Mouse (Mus musculus) lung, postnatal 14 days (tissue): ENCODE results near the gene Scamp3.
A peak's percentile ranks its signal among the peaks of the same experiment; 100 is the strongest.
"Not testable (repeated sequence)": the region's sequence is repeated elsewhere in the genome, so short reads cannot be mapped to it uniquely, and the experiment has no call there.

Experiments used
- DNase-seq: peaks from one replicate; pipeline ENCODE4 v3.0.0; 2021

The Scamp3 gene

DNA sequence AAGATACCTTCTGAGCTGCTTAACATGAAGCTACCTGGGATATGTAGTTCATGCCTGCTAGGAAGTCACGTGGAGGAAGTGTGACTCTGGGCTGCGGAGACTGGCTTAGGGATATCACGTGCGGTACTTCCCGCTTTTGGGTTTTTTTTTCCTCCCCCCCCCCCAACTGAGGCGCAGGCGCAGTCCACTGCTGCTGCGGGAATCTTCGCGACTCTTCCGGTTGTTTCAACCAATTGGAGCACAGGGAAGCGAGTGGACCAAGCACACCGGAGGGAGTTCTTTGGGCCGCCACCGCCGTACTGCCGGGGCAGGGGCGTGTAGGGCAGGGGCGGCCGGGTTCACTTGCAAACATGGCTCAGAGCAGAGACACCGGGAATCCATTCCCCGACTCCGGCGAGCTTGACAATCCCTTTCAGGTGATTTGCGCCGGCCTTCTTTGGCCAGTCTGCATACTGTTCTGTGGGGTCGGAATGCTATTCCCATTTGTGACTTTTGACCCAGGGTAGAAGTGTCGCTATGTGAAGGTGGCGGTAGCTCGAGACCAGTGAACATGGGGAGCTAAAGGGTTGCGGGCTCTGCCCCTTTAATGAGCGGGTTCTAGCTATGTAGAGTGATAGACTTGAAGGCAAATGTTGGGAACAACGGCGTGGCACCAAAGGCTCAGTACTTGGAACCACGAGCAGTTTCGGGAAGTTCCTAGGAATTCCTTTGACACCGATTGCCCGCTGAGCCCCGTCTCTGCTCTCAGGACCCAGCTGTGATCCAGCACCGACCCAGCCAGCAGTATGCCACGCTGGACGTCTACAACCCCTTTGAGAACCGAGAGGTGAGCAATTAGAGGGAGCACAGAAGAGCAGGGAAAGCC, at the start of gene Scamp3:
Gene Scamp3 (plus strand): TSS at position 232 of the 865 bp plus-strand sequence.
- DNase-seq = peak; percentile 84

DNA sequence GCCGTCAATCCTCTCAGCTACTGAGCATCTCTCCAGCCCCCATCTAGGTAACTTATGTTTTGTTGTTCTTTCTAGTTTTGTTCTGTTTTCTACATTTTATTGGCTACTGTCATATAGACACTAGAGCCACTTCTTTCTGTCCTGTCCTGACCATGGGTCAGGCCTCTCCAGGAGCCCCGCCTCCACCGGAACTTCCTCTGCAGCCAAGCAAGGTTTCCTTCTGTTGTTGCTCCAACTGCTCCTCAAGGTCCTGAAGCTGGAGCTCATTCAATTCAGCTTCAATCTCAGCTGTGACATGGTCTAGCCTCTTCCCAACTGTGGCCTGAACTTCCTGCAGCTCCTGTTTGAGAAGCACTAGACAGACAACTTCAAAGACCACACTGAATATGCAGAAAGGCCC, 47.4 kb upstream of the Scamp3 start:
- no peak for DNase-seq

DNA sequence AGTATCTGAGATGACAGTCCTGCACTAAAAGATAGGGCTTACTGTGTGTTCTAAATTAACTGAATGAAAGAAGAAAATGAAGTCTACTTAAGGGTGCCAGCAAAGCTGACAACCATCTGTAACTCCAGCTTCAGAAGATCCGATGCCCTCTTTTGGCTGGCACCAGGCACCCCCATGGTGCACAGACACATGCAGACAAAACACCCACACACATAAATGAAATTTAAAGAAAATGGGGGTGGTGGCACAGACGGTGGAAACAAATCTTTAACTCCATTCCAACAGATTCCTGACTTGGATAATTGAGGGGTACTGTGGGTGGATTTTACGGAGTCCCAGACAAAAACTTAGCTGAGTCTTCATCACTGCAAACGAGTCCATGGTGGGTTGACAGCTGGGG, 45.5 kb upstream of the Scamp3 start:
- DNase-seq = no peak

DNA sequence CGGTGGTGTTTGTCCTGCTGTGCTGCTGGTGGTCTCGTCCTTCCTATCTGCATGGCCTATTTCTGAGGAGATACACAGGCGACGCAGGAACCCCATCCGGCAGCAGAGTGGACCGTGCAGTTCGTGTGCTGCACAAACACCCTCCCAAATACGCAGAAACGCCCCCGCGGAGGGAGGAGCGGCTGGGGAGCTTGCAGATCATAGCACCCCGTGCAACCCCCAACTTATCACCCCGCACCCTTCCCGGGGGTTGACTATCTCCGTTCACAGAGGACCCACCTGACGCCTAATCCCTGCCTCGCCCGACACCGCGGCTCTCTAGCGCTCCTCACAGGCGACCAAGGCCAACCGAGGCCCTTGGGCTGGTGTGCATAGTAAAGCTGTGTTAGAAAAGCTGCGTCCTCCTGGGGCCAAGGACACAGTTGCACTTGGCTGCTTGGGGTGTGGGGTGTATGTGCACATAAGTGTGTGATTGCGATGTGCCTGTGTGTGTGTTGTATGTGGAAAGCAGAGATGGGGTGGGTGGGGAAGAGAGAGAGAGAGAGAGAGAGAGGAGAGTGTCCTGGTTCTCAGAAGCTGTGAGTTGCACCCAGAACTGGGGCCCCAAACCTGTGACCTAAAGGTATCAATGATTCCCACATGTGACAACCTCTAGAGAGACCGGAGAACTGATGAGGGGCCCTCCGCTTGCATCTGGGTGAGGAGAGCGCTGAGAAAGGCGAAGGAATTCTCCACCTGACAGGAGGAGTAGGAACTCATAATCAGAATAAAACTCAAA, 44.8 kb upstream of the Scamp3 start:
- peak; percentile 12 for DNase-seq

DNA sequence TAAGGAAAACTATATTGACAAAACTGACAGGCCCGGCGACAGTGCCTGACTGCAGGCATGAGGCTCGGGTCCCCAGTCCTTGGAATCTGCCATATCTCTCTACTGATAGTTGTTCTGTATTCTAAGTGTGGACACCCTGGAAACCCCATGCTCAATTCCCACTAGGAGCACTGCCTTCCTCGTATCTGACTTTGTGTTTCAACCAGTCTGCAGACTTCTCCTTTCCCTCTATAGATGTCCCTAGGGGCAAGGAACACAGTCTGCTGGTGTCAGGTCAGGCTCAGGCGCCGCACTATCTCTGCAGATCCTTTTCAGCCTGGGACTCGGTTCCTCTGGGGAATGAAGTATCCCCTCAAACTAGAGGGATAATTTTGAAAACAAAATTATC, 44.2 kb upstream of the Scamp3 start:
- DNase-seq = no peak

DNA sequence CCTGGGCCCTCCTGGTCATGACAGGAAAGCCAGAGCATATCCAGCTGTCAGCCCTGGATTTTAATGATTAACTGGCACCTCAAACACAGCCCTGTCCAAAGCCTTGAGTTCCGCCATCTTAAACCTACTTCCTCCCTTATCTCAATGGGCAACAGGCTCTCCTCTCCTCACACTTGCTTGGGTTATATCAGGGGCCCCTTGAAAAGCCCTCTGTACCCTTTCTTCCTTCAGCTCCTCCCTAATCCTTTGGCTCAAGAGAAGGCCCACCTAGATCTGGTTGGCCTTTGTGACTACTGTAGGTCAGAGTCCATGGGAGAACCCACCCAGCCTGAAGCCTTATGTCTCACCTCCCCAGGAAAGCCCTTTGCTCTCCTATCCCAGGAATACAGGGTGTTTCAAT, 43.5 kb upstream of the Scamp3 start:
- no peak for DNase-seq

DNA sequence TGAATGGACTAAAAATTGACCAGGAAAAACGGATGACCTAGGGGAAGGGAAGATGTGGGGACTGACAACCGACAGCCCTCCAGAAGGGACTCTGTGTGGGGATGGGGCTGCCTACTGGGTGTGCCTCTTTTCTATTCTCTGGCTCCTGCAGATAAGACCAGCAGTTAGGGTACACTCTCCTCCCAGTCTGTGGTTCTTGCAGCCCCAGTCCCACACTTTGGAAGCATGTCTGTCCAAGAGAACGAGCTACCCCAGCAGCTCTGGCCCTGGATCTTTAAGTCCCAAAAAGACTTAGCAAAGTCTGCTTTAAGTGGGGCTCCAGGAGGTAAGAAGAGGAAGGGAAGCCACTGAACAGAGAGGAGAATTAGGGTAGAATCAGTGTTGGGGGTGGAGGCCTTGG, 41.3 kb upstream of the Scamp3 start, which contains the start of gene Pklr:
Gene Pklr (plus strand): TSS at position 185 of the 400 bp plus-strand sequence.
- DNase-seq = no peak

DNA sequence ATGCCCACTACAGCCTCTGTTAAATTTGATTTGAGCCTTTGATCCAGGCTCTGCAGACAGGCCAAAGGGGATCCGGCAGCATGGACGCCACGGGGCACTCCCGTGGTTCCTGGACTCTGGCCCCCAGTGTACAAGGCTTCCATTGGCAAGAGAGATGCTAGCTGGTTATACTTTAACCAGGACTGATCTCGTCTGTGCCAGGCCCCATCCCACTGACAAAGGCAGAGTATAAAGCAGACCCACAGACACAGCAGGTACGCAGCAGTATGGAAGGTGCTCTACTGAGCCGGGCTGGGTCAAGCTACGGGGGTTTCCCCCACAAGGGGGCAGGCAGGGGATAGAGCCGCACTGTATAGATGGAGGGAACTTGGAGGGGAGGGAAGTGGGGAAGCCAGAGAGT, 40.9 kb upstream of the Scamp3 start:
- DNase-seq = no peak

DNA sequence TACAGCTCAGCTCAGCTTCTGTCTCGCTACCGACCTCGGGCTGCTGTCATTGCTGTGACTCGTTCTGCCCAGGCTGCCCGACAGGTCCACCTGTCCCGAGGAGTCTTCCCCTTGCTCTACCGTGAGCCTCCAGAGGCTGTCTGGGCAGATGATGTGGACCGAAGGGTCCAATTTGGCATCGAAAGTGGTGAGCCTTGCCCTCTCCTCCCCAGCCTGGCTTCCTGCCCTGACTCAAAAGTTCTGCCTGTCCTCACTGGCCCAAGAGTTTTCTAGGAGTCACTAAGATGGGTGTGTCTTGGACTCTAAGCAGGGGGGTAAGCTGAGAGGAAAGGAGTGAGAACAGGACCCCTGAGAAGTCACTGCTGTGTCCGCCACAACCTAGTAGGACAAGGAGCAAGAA, 32.5 kb upstream of the Scamp3 start:
- no peak for DNase-seq

DNA sequence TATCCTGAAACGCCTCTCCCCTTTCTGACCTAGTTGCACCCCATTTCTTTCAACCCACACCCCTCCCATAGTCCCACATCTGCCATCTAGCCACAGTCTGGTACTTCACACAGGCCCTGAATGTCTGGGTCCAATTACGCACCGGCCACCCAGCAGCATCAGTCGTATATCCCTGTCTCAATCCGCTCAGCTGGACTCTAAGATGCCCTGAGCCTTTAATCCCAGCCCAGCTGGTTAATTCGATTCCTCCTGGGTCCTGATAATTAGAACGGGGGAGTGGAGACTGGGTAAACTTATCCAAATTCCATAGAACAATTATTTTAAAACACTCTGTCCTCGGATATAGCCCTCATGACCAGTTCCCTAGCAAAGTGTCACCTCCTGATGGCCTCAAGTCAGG, 31.7 kb upstream of the Scamp3 start:
- DNase-seq = no peak

DNA sequence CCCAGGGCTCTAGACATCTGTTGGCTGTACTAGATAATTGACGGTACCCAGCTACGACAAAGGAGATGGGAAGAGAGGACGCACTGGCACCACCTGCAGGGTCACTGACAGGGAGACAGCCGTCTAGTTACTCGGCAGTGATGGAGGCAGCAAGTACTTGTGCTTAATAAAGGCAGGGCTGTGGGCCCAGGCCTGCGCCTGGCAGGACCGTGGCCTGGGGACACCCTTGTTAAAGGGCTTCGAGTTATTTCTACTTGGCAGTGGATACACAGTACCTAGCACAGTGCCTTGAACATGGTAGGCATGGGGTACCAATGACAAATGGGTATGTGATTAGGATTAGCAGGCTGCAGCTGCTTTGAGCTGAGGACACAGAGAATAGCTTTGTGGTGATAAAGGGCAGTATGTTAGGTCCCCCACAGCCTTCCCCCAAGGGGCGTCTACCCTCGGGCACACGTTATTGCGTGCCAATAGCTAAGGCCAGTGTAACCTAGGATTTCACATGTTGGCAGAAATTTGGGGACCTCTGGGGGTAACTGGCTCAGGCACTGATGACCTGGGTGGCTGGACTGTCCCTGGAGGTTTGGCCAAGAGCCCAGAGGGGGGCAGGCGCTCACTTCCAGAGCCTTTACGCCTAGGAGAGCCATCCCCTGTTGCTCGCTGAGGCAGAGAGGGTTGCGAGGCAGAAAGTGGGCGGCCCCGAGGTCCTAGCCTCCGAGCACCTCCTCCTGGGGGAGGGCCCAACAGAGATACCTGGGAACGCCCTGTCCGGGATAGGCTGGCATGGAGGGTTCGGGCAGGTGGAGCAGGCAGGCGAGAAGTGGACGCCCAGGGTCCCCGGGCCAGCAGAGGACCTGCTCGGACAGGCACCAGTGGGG, 29.9 kb upstream of the Scamp3 start:
- peak; percentile 16 for DNase-seq

DNA sequence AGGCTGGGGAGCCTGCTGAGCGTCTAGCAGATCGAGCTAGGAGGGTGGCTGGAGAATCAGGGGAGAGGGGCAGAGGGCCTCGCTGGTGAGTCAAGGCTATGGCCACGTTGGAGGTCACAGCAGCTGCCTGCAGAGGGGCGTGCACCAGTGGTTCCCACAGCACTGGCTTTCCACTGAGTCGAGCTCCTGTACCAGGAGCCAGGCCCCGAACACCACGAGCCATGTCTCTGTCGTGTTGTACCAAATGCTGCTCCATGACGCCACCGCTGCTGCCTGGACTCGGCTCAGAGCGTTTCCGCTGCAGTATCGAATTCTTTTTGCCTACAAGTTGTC, 29.3 kb upstream of the Scamp3 start:
- DNase-seq = no peak

DNA sequence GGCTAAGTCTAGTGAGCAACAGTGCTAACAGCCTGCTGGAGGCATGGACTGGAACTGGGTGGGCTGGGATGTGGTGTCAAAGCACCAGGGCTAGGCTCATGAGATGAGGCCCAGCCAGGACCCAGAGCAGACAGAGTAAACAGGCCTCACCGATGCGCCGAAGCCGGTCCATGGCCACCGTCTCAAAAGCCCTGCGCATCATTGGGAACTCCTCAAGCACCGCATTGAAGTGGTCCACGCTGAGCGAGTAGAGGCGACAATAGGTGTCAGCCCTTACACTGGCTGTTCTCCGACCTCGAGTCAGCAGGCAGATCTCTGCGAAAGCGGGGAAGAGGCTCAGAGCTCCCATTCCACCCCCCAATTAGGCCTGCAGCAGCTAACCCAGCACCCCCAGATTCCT, 28.7 kb upstream of the Scamp3 start:
- DNase-seq = no peak

DNA sequence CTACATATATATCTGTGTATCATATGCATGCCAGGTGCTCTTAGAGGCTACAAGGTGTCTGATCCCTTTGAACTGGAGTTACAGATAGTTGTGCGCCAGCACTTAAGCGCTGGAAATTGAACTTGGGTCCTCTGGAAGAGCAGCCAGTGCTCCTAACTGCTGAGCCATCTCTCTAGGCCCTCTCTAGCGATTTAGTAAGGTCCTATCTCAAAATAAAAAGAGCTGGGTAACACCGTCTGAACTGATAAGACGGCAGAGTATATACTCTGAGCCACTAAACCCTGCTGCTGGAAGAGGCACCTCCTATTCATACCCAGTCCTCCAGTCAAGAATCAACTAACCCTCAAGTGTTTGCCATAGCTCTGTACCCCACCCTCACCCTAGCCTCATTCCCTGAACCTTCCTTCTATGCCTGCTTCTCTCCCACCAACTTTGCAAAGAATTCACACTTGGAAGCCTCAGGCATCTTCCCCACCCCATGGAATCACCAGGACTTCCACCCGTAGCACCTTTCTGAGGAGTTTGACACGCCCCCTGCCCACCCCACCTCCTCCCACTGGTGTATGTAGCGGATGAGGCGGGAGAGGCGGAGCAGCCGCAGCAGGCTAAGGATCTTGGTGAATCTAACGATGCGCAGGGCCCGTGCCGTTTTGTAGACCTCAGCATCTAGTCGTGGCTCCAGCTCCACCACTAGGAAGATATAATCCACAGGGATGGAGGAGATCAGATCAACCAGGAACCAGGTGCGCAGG, 25.0 kb upstream of the Scamp3 start:
- DNase-seq = no peak

DNA sequence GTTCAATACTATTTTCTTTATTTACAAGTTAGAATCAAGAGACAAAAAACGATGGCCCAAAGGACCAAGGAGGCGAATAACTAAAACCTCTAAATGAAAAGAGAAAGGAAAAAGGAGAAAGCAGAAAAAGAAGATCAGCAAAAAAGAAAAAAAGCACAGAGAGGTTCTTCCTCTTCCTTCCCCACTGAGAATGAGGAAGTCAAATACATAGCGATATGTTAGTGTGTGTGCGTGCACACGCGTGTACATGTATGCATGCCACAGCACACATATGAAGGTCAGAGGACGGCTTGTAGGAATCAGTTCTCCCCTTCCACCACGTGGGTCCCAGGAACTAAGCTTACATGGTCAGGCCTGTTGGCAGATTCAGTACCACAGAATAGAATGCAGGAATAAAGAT, 20.3 kb upstream of the Scamp3 start:
- DNase-seq = no peak

DNA sequence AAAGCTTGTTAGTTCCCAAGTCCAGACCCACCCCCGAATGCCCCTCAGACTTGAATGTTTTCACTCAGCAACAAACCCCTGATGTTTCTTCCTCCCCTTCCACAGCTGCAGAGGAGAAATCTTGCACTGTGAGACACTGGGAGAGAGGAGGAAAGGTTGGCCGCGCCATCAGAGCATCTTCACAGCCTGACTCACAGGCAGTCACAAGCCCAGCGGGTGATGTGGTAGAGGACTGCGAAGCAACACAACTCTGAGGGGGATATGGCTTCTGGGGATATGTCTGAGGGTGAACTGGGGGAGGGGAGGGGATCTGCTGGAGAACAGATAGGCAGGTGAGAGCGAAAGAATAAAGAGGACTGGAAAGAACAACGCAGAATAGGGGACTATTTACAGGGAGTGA, 18.6 kb upstream of the Scamp3 start:
- DNase-seq = no peak

DNA sequence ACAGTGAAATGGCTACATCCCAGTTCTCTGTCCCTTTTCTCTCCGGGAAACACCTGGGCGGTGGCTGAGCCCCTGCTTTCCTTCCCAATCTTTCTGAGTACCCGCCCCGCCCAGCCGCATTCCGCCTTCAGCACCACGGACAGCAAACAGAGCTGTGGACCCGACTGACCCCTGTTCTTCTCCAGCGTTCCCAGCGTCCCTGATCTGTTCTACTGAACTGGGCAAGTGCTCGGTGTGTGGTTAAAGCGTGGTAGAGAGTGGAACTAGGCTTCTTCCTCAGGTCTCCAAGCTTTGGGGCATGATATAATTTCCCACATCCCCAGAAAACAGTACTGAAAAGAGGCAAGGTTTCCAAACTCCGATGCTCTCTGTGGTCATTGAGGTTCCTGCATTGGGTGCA, 18.1 kb upstream of the Scamp3 start:
- peak; percentile 76 for DNase-seq

DNA sequence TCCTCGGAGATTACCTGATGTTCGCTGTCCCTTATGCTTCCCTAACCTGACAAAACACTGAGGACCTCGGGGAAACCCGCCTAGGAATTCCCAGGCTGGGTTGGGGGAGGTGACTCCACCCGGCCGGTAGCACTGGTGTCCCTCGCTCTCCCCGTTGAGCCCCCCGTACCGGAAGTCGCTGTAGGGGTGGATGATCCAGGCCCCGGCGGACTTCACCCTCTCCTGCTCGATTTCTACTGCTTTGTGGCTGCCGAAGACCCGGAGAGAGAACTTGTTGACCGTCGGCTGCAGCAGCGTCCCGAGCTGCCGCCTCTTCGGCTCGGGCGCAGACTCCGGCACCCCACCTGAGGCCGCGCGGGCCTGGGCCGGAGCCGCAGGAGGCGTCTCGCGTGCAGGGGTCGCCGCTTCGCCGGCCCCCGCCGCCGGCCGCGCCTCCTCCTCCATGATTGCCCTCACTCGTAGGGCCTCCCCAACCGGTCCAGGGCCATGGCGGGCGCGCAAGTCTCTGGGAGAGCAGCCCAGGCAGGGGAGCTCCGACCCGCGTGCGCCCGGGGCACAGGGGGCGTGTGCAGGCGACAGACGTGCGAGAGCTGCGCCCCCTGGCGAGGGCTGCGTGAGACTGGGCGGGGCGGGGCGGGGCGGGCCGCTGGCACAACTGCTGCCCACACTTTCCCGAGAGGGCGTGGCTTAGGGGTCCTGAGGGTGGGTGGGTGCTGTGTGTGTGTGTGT, 17.5 kb upstream of the Scamp3 start, which contains the start of gene Hcn3:
Gene Hcn3 (minus strand): TSS at position 581 of the 729 bp plus-strand sequence.
- peak; percentile 68 for DNase-seq

DNA sequence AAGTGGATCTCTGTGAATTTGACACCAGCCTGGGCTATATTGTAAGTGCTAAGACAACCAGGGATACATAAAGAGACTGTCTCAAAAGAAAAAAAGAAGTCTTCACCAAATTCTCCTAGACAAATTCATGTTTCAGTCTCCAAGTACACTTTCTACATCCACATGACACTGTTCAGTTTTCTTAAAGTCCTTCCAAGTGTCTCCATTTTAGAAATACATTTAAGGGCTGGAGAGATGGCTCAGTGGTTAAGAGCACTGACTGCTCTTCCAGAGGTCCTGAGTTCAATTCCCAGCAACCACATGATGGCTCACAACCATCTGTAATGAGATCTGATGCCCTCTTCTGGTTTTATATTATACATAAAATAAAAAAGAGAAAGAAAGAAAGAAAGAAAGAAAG, 16.1 kb upstream of the Scamp3 start:
- DNase-seq = not testable (repeated sequence)

DNA sequence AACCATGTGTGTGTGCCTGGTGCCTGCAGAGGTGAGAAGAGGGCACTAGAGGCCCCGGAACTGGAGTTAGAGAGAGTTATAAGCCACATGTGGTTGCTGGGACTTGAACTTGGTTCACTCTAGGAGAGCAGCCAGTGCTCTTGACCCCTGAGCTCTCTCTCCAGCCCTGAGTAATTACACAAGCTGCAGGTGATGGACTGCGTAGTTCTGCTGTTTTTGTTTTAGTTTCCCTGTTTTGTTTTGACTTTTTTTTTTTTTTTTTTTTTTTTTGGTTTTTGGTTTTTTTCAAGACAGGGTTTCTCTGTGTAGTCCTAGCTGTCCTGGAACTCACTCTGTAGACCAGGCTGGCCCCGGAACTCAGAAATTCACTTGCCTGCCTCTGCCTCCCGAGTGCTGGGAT, 15.5 kb upstream of the Scamp3 start:
- DNase-seq = no peak

DNA sequence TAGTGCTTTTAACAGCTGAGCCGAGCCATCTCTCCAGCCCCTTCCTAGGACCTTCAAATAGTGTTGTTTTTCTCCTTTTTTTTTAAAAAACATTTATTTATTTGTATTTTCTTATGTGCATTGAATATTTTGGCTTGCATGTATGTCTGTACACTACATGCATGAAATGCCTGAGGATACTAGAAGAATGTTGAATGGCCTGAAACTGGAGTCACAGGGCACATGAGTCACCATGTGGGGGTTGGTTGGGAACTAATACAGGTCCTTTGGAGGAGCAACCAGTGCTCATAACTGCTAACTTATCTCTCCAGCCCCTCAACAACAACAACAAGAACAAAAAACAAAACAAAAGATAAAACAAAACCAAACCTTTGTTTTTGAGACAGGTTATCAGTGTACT, 14.2 kb upstream of the Scamp3 start:
- DNase-seq = no peak
